Mouse (Mus musculus): ENCODE data around the gene Insyn1.

- TF ChIP-seq CTCF (IDR thresholded peaks at IDR 0.05; ENCODE audit: control insufficient read depth, insufficient read depth, low read length) (no peak), POLR2A (IDR thresholded peaks at IDR 0.05; ENCODE audit: borderline replicate concordance, control insufficient read depth, low read depth, low read length) (no peak)
These were observed 46.0 kb upstream of the Insyn1 start for GRCm38 (mm10) chr9:58442105-58443010.
